Mouse (Mus musculus) hindlimb bud, embryonic 11.5 days (tissue): ENCODE measurements around the gene Tnfrsf8.
"Not testable (repeated sequence)": the region's sequence is repeated elsewhere in the genome, so short reads cannot be mapped to it uniquely, and the experiment has no call there.

Experiments
- DNase-seq: peaks from one replicate; pipeline ENCODE4 v3.0.0-alpha.2; 2012; ENCODE audit warnings: low read depth, low spot score; ENCODE audit errors: extremely low spot score

The Tnfrsf8 gene

GRCm38 (mm10) chr4:145314836-145315467, at the start of gene Tnfrsf8:
Gene Tnfrsf8 (minus strand): TSS chr4:145315164.
- DNase-seq: no peak

GRCm38 (mm10) chr4:145361635-145362034, 46.7 kb upstream of the Tnfrsf8 start:
- not testable (repeated sequence) for DNase-seq

GRCm38 (mm10) chr4:145361065-145361464, 46.1 kb upstream of the Tnfrsf8 start:
- no peak for DNase-seq

- DNase-seq: no peak
These were observed 45.6 kb upstream of the Tnfrsf8 start for GRCm38 (mm10) chr4:145360567-145360966.

DNA sequence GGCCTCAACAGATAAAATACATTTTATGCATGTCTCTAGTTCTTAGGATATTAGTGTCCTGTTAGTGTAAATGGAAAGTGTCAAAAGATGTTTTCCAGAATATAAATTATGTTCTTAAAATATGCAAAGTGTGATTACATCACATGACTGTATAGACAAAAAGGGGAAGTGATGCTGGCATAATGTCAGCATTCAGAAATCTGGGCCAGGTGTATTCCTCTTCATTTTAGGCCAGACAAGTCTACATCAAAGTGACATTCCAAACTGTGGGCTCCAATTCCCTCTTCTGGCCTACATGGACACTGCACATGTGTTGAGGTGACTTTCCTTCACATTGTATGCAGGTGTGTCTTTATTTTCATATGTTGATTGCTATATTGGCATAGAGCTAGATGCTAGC, 41.3 kb upstream of the Tnfrsf8 start:
- no peak for DNase-seq

GRCm38 (mm10) chr4:145353855-145354254, 38.9 kb upstream of the Tnfrsf8 start:
- DNase-seq: no peak

DNA sequence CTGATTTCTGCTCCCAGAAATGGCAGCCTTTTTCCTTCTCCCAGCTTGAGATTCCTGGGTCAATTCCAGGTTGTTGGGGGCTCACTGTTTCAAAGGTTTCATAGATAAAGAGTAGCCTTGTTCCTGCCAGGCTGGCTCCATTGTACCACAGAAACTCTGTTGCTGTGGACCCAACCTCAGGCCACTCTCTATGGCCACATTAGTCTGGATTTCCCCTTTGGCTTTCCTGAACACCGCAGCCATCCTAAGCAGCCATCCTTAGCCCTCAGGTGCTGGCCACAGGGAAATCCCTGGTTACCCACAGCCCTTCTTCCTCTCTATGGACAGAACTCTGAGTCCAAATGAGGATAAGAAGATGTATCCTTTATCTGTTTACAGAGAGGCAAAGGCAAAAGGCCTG, 30.0 kb upstream of the Tnfrsf8 start:
- DNase-seq: no peak

DNA sequence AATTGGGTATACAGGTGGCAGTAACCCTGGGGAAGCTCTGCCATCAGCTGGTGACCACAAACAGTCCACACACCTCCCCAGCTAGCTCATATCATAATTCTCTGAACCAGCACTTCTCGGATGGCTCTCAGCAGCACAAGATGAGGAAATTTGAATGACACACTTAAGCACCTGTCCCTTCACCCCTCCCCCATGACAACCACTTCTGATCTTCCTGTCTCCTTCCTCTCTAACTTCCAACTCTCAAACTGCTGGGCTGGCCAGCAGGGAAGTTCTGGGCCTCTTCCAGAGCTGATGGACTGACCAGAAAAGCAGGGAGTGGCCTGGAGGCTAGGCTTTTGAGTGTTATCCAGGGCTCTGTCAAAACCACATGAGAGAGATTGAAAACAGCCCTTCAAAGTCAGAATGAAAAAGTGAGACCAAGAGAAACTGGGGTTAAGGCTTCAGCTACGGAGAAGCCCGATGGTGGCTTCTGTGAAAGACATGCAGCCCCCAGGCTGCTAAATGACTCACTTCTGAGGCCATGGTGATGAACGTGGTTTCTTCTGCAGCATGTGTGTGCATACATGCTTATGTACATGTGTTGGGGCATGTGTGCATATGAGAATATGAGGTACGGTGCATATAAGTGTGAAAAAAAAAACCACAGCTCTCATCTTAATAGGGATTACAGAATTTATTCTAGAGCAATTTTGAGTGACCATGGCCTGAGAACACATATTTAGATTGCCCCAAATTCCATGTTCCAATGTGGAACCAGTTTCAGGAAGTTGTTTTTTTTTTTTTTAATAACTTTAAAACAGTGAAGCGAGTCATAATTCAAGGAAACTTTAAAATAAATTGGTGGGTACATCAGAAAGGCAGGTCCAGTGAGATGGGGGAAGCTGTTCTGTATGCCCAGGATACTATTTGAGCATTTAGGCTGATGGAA, 27.2 kb upstream of the Tnfrsf8 start:
- DNase-seq: no peak

DNA sequence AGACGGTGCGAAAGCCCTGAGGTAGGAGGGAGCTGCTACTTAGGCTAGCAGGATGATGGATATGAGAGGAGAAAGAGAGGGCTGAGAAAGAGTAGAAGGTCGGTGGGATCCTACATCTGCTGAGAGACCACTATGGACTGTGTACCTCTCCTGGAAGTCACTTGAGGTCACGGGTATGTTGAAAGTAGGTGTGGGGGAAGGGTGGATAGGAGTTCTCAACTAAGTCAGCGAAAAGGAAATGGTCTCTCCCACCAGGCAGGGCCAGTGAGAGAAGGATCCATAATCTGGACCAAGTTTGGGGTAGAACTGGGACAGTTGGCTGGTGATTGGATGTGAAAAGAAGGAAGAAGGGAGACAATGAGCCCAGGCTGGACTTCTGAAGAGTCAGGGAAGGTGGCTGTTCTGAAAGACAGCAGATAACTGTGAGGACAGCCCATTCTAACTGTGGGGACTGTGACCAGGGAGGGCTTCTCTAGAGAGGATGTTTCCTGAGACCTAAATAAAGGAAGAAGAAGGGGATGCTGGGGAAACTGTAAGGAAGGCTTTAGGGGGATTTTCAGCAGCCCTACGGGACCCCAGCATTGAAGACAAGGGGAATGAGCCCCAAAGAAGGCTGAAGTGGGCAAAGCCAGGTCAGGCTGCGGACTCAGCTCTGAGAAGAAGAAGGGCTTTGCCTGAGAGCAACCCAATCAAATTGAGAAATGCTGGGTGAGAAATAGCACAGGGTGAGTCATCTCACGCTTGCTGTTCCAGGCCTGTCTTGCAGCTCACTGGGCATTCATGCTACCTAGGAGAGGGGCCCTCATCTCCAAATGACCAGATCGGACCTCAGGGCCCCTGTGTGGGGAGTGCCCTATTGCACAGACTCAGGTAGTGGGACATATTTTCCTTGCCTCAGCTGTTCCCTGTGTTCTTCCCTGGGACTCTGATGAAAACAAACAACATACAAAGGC, 23.2 kb upstream of the Tnfrsf8 start:
- no peak for DNase-seq

- DNase-seq: no peak
These were observed 21.6 kb upstream of the Tnfrsf8 start for GRCm38 (mm10) chr4:145336587-145336986.

- DNase-seq: no peak
These were observed 21.1 kb upstream of the Tnfrsf8 start for GRCm38 (mm10) chr4:145336019-145336418.

DNA sequence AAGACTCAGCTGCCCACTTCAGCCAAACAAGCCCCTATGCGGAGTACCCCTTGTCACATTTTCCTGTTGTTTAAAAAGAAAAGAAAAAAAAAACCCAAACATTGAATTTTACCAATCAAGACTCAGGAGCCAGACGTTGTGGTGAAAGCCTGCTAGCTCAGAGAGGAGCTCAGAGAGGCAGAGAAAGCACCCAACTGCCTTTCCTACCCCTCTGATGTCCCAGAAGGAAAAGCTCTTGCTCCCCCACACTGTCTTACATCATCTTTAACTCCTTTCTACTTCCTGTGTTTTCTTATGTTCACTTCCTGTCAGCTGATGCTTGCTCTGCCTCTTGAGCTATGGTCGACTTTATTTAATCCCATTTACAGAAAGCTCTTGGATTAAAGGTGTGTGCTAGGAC, 8.7 kb upstream of the Tnfrsf8 start:
- no peak for DNase-seq

GRCm38 (mm10) chr4:145322995-145323627, 8.1 kb upstream of the Tnfrsf8 start:
- no peak for DNase-seq

DNA sequence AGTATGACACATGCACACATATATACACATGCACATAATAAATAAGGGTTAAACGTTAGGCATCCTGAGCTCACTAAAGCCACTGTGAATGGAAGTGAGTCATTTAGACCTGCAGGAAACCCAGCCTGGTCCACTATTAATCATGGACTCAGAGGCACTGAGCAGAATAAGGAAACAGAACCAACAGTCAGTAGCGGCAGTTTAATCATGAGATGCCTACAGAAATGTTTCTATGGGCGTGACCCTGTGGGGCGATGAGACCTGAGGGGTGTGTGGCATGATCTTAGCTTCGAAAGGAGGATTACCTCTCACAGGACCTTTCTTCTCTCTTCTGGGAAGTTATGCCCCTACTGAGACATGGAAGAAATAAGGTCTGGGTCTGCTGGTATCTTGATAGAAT, 7.2 kb upstream of the Tnfrsf8 start:
- no peak for DNase-seq

- DNase-seq: no peak
These were observed 5.7 kb upstream of the Tnfrsf8 start for GRCm38 (mm10) chr4:145320624-145321023.

- DNase-seq: no peak
These were observed 4.6 kb upstream of the Tnfrsf8 start for GRCm38 (mm10) chr4:145319274-145320226.

DNA sequence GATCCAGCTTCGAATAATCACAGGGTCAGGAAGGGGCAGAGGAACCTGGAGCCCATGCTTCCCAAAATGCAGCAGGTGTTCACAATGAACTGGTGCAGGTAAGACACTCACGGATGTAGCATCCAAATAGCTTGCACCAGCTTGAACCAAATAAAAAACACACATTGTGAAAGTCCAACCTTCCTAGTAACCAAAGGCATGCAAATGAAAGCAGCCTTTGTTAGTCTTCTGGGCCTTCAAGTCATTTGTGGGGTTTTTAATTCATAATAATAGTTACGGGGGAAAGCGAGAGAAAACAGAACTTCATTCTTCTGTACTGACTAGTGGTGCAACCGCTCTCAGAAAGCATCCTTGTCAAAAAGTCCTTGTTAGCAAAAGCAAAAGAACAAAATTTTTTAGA, 1.7 kb upstream of the Tnfrsf8 start:
- no peak for DNase-seq

DNA sequence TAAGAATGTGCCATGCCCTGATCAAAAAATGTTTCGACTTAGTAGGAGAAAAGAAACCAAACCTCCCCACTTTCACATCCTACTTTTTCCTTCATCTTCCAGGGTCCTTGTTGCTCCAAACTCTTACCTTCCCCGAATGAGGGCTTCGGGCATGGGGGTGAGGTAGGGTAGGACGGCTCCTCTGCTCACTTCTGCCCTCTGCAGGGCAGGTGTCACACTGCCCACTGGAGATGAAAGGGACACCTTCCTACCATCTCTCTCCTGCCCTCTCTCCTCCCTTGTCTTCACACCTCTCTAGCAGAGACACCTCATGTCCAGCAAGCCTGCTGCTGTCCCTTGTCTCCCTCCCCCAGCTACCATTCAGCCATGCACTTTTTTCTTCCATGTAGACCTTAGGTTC, 998 bp downstream of the Tnfrsf8 start:
- DNase-seq: no peak

DNA sequence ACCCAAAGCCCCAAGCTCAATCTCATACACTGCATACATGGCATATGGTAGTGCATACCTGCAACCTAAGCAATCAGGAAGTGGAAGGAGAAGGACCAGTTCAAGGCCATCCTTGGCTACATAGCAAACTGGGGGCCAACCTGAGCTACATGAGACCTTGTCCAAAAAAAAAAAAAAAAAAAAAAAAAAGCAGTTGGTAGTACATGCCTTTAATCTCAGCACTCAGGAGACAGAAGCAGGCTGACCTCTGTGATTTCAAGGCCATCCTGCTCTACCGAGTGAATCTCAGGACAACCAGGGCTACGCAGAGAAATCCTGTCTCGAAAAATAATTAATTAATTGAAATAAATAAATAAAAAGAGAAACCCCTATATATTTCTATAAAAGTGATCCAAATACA, 1.7 kb downstream of the Tnfrsf8 start:
- DNase-seq: no peak

DNA sequence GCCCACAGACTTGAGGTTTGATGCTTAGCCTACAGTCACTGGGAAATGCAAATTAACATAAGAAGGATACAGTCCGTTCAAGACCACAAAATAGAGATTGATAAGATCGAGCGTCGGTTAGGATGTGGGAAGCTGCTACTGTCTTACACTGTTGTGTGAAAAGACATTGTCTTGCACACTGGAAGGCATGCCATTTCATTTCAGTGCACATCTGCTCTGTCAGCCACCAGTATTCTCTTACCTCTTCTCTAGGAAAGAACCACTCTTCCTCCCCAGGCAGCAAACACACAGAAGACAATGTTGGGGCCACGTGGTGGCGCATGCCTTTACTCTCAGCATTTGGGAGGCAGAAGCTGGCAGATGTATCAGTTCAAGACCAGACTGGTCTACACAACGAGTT, 2.4 kb downstream of the Tnfrsf8 start:
- no peak for DNase-seq
